Mouse (Mus musculus) MEL (cell line): ENCODE results near the gene Specc1l. TPM values are rescaled to one million over a fixed set of nuclear protein-coding genes. Genes with fewer than 3 reads are reported as not detected.

Experiments
- DNase-seq: peaks from one replicate; pipeline ENCODE4 v3.0.0; 2011; ENCODE audit warnings: low read depth, low spot score
- H3K27ac ChIP-seq: 2 replicates; pipeline ENCODE4 v1.5.1; 2012; ENCODE audit warnings: low read depth, mild to moderate bottlenecking, control low read depth, low read length, moderate library complexity; ENCODE audit not compliant: control insufficient read depth
- H3K27me3 ChIP-seq, 2 experiments: fragments of 150-350 bp in 1 of 2; sonication (generic) in 1 of 2; 2 replicates each; pipeline ENCODE4 v1.6.1; 2012; ENCODE audit warnings: low read length in 2 of 2, mild to moderate bottlenecking in 2 of 2, improper control_type of control experiment in 1 of 2, moderate library complexity in 1 of 2; ENCODE audit not compliant: insufficient read depth in 2 of 2, control insufficient read depth in 1 of 2
- H3K36me3 ChIP-seq, 2 experiments: 2 replicates each; pipeline ENCODE4 v1.6.1; 2012 to 2014; ENCODE audit warnings: low read length in 2 of 2, improper control_type of control experiment in 1 of 2, inconsistent platforms in 1 of 2, mild to moderate bottlenecking in 1 of 2; ENCODE audit not compliant: insufficient read depth in 2 of 2, control insufficient read depth in 1 of 2
- H3K4me1 ChIP-seq, 2 experiments: fragments of 150-350 bp in 1 of 2; sonication (generic) in 1 of 2; 2 replicates each; pipeline ENCODE4 v1.6.1; 2012; ENCODE audit warnings: low read length in 2 of 2, improper control_type of control experiment in 1 of 2, mild to moderate bottlenecking in 1 of 2; ENCODE audit not compliant: insufficient read depth in 2 of 2, control insufficient read depth in 1 of 2
- H3K4me3 ChIP-seq, 2 experiments: fragments of 150-350 bp in 1 of 2; sonication (generic) in 1 of 2; 2 replicates each; pipeline ENCODE4 v1.5.1; 2012; ENCODE audit warnings: low read depth in 2 of 2, low read length in 2 of 2, mild to moderate bottlenecking in 2 of 2, moderate library complexity in 2 of 2, control low read depth in 1 of 2, improper control_type of control experiment in 1 of 2; ENCODE audit not compliant: control insufficient read depth in 1 of 2, insufficient read depth in 1 of 2
- H3K79me2 ChIP-seq: 2 replicates; pipeline ENCODE4 v1.6.1; 2012; ENCODE audit warnings: mild to moderate bottlenecking, low read length, moderate library complexity; ENCODE audit not compliant: control insufficient read depth, poor library complexity, insufficient read depth
- H3K9ac ChIP-seq: 2 replicates; pipeline ENCODE4 v1.6.1; 2012; ENCODE audit warnings: low read depth, mild to moderate bottlenecking, control low read depth, low read length, moderate library complexity; ENCODE audit not compliant: control insufficient read depth, poor library complexity, severe bottlenecking
- H3K9me3 ChIP-seq: fragments of 150-350 bp; sonication (generic); replicated peaks from 2 replicates; pipeline ENCODE4 v1.6.1; 2012; ENCODE audit warnings: mild to moderate bottlenecking, low read length, improper control_type of control experiment, moderate library complexity; ENCODE audit not compliant: insufficient read depth
- CHD2 ChIP-seq: IDR thresholded peaks from 2 replicates; pipeline ENCODE4 v1.6.1; 2011; ENCODE audit warnings: low read length, improper control_type of control experiment
- CTCF ChIP-seq, 3 experiments: IDR thresholded peaks in 2 of 3; conservative IDR thresholded peaks in 1 of 3; 2 replicates each; pipeline ENCODE4 v1.5.1; 2011 to 2012; ENCODE audit warnings: low read length in 3 of 3, low read depth in 2 of 3, mild to moderate bottlenecking in 2 of 3, improper control_type of control experiment in 1 of 3, inconsistent platforms in 1 of 3, mixed read lengths in 1 of 3, moderate library complexity in 1 of 3; ENCODE audit not compliant: control insufficient read depth in 1 of 3, insufficient read depth in 1 of 3, poor library complexity in 1 of 3, severe bottlenecking in 1 of 3
- E2F4 ChIP-seq: IDR thresholded peaks from 2 replicates; pipeline ENCODE4 v1.6.1; 2011; ENCODE audit warnings: low read depth, low read length, improper control_type of control experiment, borderline replicate concordance
- EP300 ChIP-seq, 2 experiments: IDR thresholded peaks; 2 replicates each; pipeline ENCODE4 v1.6.1; 2011; ENCODE audit warnings: improper control_type of control experiment in 2 of 2, low read length in 2 of 2, low read depth in 1 of 2, mild to moderate bottlenecking in 1 of 2
- GATA1 ChIP-seq: IDR thresholded peaks from 2 replicates; pipeline ENCODE4 v1.6.1; 2011; ENCODE audit warnings: low read depth, low read length, improper control_type of control experiment
- HCFC1 ChIP-seq: IDR thresholded peaks from 2 replicates; pipeline ENCODE4 v1.6.1; 2012; ENCODE audit warnings: low read depth, mild to moderate bottlenecking, inconsistent platforms, low read length, improper control_type of control experiment, moderate library complexity
- KAT2A ChIP-seq: conservative IDR thresholded peaks from 2 replicates; pipeline ENCODE4 v1.6.1; 2012; ENCODE audit warnings: low read depth, low read length, improper control_type of control experiment, inconsistent platforms
- MAX ChIP-seq: IDR thresholded peaks from 2 replicates; pipeline ENCODE4 v1.6.1; 2011; ENCODE audit warnings: low read length, improper control_type of control experiment
- MYC ChIP-seq: IDR thresholded peaks from 2 replicates; pipeline ENCODE4 v1.6.1; 2011; ENCODE audit warnings: low read depth, mild to moderate bottlenecking, low read length, improper control_type of control experiment, moderate library complexity
- NRF1 ChIP-seq: IDR thresholded peaks from 2 replicates; pipeline ENCODE4 v1.6.1; 2014; ENCODE audit warnings: low read depth, mild to moderate bottlenecking, inconsistent platforms, low read length, improper control_type of control experiment, moderate library complexity; ENCODE audit not compliant: poor library complexity, insufficient read depth, severe bottlenecking
- POLR2AphosphoS2 ChIP-seq: IDR thresholded peaks from 2 replicates; pipeline ENCODE4 v1.6.1; 2011; ENCODE audit warnings: low read length, improper control_type of control experiment
- RAD21 ChIP-seq: IDR thresholded peaks from 2 replicates; pipeline ENCODE4 v1.6.1; 2011; ENCODE audit warnings: mild to moderate bottlenecking, low read depth, low read length, improper control_type of control experiment
- SIN3A ChIP-seq: IDR thresholded peaks from 2 replicates; pipeline ENCODE4 v1.6.1; 2012; ENCODE audit warnings: low read length, improper control_type of control experiment, inconsistent platforms
- SMC3 ChIP-seq: IDR thresholded peaks from 2 replicates; pipeline ENCODE4 v1.6.1; 2011; ENCODE audit warnings: low read depth, low read length, improper control_type of control experiment
- TCF12 ChIP-seq: IDR thresholded peaks from 2 replicates; pipeline ENCODE4 v1.6.1; 2014; ENCODE audit warnings: low read depth, mild to moderate bottlenecking, inconsistent platforms, low read length, improper control_type of control experiment, moderate library complexity
- ZC3H11A ChIP-seq: IDR thresholded peaks from 2 replicates; pipeline ENCODE4 v1.6.1; 2012; ENCODE audit warnings: low read depth, mild to moderate bottlenecking, inconsistent platforms, low read length, improper control_type of control experiment
- ZKSCAN1 ChIP-seq: IDR thresholded peaks from 2 replicates; pipeline ENCODE4 v1.6.1; 2012; ENCODE audit warnings: low read depth, mild to moderate bottlenecking, inconsistent platforms, low read length, improper control_type of control experiment, moderate library complexity
- ZMIZ1 ChIP-seq: IDR thresholded peaks from 2 replicates; pipeline ENCODE4 v1.6.1; 2012; ENCODE audit warnings: low read depth, mild to moderate bottlenecking, inconsistent platforms, low read length, improper control_type of control experiment, moderate library complexity
- ZNF384 ChIP-seq: IDR thresholded peaks from 2 replicates; pipeline ENCODE4 v1.6.1; 2012; ENCODE audit warnings: low read depth, mild to moderate bottlenecking, inconsistent platforms, low read length, improper control_type of control experiment
- polyA plus RNA-seq, 2 experiments: library from polyadenylated mRNA; stranded (reverse) in 1 of 2; unstranded in 1 of 2; fragments of >175 nt in 1 of 2; fragments of >200 nt in 1 of 2; gene quantifications; 2 replicates each; pipeline versions ENCODE4 v1.2.1 to v1.2.4; 2012; ENCODE audit warnings: low replicate concordance in 2 of 2, low read depth in 1 of 2; ENCODE audit not compliant: insufficient read length in 2 of 2, insufficient read depth in 1 of 2, missing spikeins in 1 of 2
- total RNA-seq: library from RNA; depleted of rRNA; stranded (reverse); fragments of 300-350 nt; gene quantifications from 2 replicates; pipeline ENCODE4 v1.2.3, GENCODE M21; 2012

The Specc1l gene
- total and polyA plus RNA-seq, 3 experiments = 12.3 to 30.6 (median 15.1) TPM

GRCm38 (mm10) chr10:75251011-75251410, 39.1 kb downstream of the Specc1l start:
- H3K27ac ChIP-seq = no peak overlapping the region
- no peak for TF ChIP-seq MAX
- TF ChIP-seq SMC3 = peak; percentile 21; the same call in 1 of the 2 replicates
- peak; percentile 25 for TF ChIP-seq RAD21
- no peak for TF ChIP-seq ZNF384
- TF ChIP-seq KAT2A = no peak
- TF ChIP-seq MYC = no peak
- peak in 1 of 3 experiments; percentile 24; a peak in 1 of 6 replicates for TF ChIP-seq CTCF (IDR thresholded peaks at IDR 0.05 in 2 of 3, conservative IDR thresholded peaks at IDR 0.05 in 1 of 3; ENCODE audit: control insufficient read depth in 1 of 3, insufficient read depth in 1 of 3, low read depth in 2 of 3, low read length in 3 of 3, poor library complexity in 1 of 3, severe bottlenecking in 1 of 3)
- no peak for DNase-seq
- H3K27me3 ChIP-seq = no peaks in the 10 kb centered on the region
- H3K9ac ChIP-seq = no peak overlapping the region
- H3K79me2 ChIP-seq = no peaks in the 10 kb centered on the region
- H3K36me3 ChIP-seq = no peaks in the 10 kb centered on the region; a peak in 1 of 4 replicates
- H3K4me1 ChIP-seq = no peaks in the 10 kb centered on the region
- no peak overlapping the region for H3K4me3 ChIP-seq
- no peaks in the 10 kb centered on the region for H3K9me3 ChIP-seq

GRCm38 (mm10) chr10:75252301-75253022, 40.6 kb downstream of the Specc1l start:
- no peak for DNase-seq
- no peaks in the 10 kb centered on the region; a peak in 1 of 4 replicates for H3K36me3 ChIP-seq
- no peak overlapping the region for H3K27ac ChIP-seq
- H3K9me3 ChIP-seq = no peaks in the 10 kb centered on the region
- no peak for TF ChIP-seq ZMIZ1
- no peak for TF ChIP-seq KAT2A
- no peak for TF ChIP-seq GATA1
- TF ChIP-seq NRF1 = no peak
- TF ChIP-seq SMC3 = no peak
- TF ChIP-seq CHD2 = no peak
- no peak for TF ChIP-seq HCFC1
- no peak for TF ChIP-seq EP300 (IDR thresholded peaks at IDR 0.05; ENCODE audit: low read depth in 1 of 2, low read length in 2 of 2)
- no peak for TF ChIP-seq E2F4
- no peak for TF ChIP-seq ZC3H11A
- no peak for TF ChIP-seq SIN3A
- no peak for TF ChIP-seq CTCF (IDR thresholded peaks at IDR 0.05 in 2 of 3, conservative IDR thresholded peaks at IDR 0.05 in 1 of 3; ENCODE audit: control insufficient read depth in 1 of 3, insufficient read depth in 1 of 3, low read depth in 2 of 3, low read length in 3 of 3, poor library complexity in 1 of 3, severe bottlenecking in 1 of 3)
- TF ChIP-seq ZKSCAN1 = no peak
- TF ChIP-seq TCF12 = no peak
- TF ChIP-seq POLR2AphosphoS2 = no peak
- no peak overlapping the region for H3K4me3 ChIP-seq
- H3K4me1 ChIP-seq = no peaks in the 10 kb centered on the region
- H3K79me2 ChIP-seq = no peaks in the 10 kb centered on the region
- H3K27me3 ChIP-seq = no peaks in the 10 kb centered on the region
- H3K9ac ChIP-seq = no peak overlapping the region
